Mouse (Mus musculus): Measurements from ENCODE around the gene Tnni2. TPM values are rescaled to one million over a fixed set of nuclear protein-coding genes. Genes with fewer than 3 reads are reported as not detected.

The Tnni2 gene
- polyA plus RNA-seq, 1 experiment from 2014 or later, result 2.4 TPM

- ATAC-seq, result peak; percentile 53; the same call in 1 of the 2 replicates
- no peak within 1 kb of the TSS for H3K27ac ChIP-seq (ENCODE audit: low read depth, low read length)
- peak within 1 kb of the TSS; percentile 35 for H3K4me2 ChIP-seq (replicated peaks; ENCODE audit: low read depth)
- no peaks in the 10 kb centered on the region for H3K9me3 ChIP-seq (ENCODE audit: control insufficient read depth)
- 57% methylated on average over 10 of the region's 10 CpGs for WGBS
- peaks cover 5% of the 10 kb centered on the region for H3K4me1 ChIP-seq (replicated peaks; ENCODE audit: control insufficient read depth, insufficient read depth, low read length)
- H3K27me3 ChIP-seq (replicated peaks; ENCODE audit: control insufficient read depth, insufficient read depth, low read length), result no peaks in the 10 kb centered on the region
- H3K9ac ChIP-seq (ENCODE audit: low read depth, low read length), result peak within 1 kb of the TSS; percentile 37; the same call in 1 of the 2 replicates
- H3K4me3 ChIP-seq (ENCODE audit: low read depth, low read length), result no peak within 1 kb of the TSS; the same call in 1 of the 2 replicates
- H3K36me3 ChIP-seq (ENCODE audit: control insufficient read depth, insufficient read depth), result no peaks in the 10 kb centered on the region
- TF ChIP-seq CTCF (IDR thresholded peaks at IDR 0.05; ENCODE audit: low read depth), result no peak
Observed at GRCm38 (mm10) chr7:142434137-142434865, 7.3 kb upstream of the Tnni2 start, which contains the start of gene Syt8. Gene Syt8, plus strand, starts transcription at chr7:142434850.

- Histone ChIP-seq H3K36me3 (ENCODE audit: control insufficient read depth, insufficient read depth) (no peaks in the 10 kb centered on the region), H3K9ac (ENCODE audit: low read depth, low read length) (no peak overlapping the region), H3K4me3 (ENCODE audit: low read depth, low read length) (no peak overlapping the region), H3K4me2 (replicated peaks; ENCODE audit: low read depth) (no peak overlapping the region), H3K4me1 (replicated peaks; ENCODE audit: control insufficient read depth, insufficient read depth, low read length) (peaks cover 5% of the 10 kb centered on the region), H3K9me3 (ENCODE audit: control insufficient read depth) (no peaks in the 10 kb centered on the region), H3K27ac (ENCODE audit: low read depth, low read length) (no peak overlapping the region), H3K27me3 (replicated peaks; ENCODE audit: control insufficient read depth, insufficient read depth, low read length) (no peaks in the 10 kb centered on the region)
- ATAC-seq, result no peak
- TF ChIP-seq CTCF (IDR thresholded peaks at IDR 0.05; ENCODE audit: low read depth), result peak; percentile 93
- 21% methylated on average over 4 of the region's 4 CpGs for WGBS
Observed at GRCm38 (mm10) chr7:142435524-142435923, 6.1 kb upstream of the Tnni2 start.

DNA sequence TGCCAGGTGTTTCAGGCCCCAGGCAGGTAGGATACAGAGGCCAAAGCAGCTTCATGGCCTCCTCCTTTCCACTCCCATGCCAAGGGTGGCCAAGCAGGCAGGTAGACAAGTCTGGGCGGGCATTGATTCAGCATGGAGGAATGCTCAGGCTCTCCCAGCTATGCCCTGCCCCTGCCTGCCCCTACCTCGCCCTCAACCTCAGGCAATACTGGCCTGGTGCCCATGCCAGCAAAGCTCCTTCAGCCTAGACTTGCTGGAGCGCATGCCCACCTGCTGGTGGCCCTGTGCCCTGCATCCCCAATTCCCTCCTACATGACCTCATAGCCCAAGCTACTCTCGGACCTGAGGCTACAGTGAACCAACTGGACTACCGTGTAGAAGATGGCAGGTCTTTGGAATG, 4.3 kb upstream of the Tnni2 start:
- no peaks in the 10 kb centered on the region for H3K27me3 ChIP-seq (replicated peaks; ENCODE audit: control insufficient read depth, insufficient read depth, low read length)
- WGBS, result 87% methylated on average over 5 of the region's 5 CpGs
- no peak for ATAC-seq
- H3K27ac ChIP-seq (ENCODE audit: low read depth, low read length), result no peak overlapping the region
- H3K4me3 ChIP-seq (ENCODE audit: low read depth, low read length), result no peak overlapping the region
- no peaks in the 10 kb centered on the region for H3K9me3 ChIP-seq (ENCODE audit: control insufficient read depth)
- H3K4me2 ChIP-seq (replicated peaks; ENCODE audit: low read depth), result no peak overlapping the region
- peaks cover 5% of the 10 kb centered on the region for H3K4me1 ChIP-seq (replicated peaks; ENCODE audit: control insufficient read depth, insufficient read depth, low read length)
- TF ChIP-seq CTCF (IDR thresholded peaks at IDR 0.05; ENCODE audit: low read depth), result peak; percentile 59
- no peak overlapping the region for H3K9ac ChIP-seq (ENCODE audit: low read depth, low read length)
- no peaks in the 10 kb centered on the region for H3K36me3 ChIP-seq (ENCODE audit: control insufficient read depth, insufficient read depth)

DNA sequence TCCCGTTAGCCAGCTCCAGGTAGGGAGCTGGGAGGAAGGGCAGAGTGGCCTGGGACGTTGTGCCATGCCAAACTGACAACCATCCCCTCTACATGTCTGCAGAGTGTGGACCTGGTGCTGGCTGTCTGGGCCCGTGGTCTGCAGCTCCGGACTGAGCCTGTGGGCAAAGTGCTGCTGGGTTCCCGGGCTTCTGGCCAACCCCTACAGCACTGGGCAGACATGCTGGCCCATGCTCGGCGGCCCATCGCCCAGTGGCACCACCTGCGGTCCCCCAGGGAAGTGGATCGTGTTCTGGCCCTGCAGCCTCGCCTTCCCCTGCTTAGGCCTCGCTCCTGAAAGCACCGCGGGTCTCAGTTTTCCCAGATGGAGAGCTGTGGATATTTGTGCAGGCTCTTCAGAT, 1.6 kb upstream of the Tnni2 start:
- ATAC-seq, result no peak
- H3K27ac ChIP-seq (ENCODE audit: low read depth, low read length), result no peak overlapping the region
- no peak for TF ChIP-seq CTCF (IDR thresholded peaks at IDR 0.05; ENCODE audit: low read depth)
- H3K36me3 ChIP-seq (ENCODE audit: control insufficient read depth, insufficient read depth), result no peaks in the 10 kb centered on the region
- no peak overlapping the region for H3K9ac ChIP-seq (ENCODE audit: low read depth, low read length)
- no peaks in the 10 kb centered on the region for H3K4me1 ChIP-seq (replicated peaks; ENCODE audit: control insufficient read depth, insufficient read depth, low read length)
- H3K4me3 ChIP-seq (ENCODE audit: low read depth, low read length), result no peak overlapping the region
- H3K9me3 ChIP-seq (ENCODE audit: control insufficient read depth), result no peaks in the 10 kb centered on the region
- WGBS, result 80% methylated on average over 14 of the region's 14 CpGs
- no peak overlapping the region for H3K4me2 ChIP-seq (replicated peaks; ENCODE audit: low read depth)
- no peaks in the 10 kb centered on the region for H3K27me3 ChIP-seq (replicated peaks; ENCODE audit: control insufficient read depth, insufficient read depth, low read length)

DNA sequence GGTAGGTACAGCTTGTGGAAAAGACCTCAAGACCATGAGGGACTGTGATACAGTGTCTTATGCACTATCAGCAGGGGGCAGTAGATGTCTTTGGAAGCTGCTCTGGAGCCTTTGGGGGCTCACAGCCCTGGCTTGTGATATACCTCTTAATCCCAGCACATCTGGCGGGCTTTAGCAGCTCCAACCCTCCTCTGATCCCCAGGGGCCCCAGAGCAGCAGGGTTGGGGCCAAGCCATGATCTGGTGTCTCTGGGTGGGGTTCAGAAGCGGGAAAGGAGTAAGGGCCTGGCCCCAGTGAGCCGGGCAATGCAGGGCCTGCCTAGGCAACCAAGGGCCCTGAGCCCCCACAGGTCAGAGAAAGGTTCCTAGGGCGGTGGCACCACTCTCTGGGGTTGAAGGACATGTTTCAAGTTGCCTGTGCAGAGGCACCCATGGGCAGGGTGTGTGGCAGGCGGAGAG, 922 bp upstream of the Tnni2 start:
- Histone ChIP-seq H3K9me3 (ENCODE audit: control insufficient read depth) (no peaks in the 10 kb centered on the region), H3K27me3 (replicated peaks; ENCODE audit: control insufficient read depth, insufficient read depth, low read length) (no peaks in the 10 kb centered on the region), H3K36me3 (ENCODE audit: control insufficient read depth, insufficient read depth) (no peaks in the 10 kb centered on the region), H3K4me1 (replicated peaks; ENCODE audit: control insufficient read depth, insufficient read depth, low read length) (no peaks in the 10 kb centered on the region), H3K4me2 (replicated peaks; ENCODE audit: low read depth) (no peak overlapping the region; the same call in 1 of the 2 replicates), H3K27ac (ENCODE audit: low read depth, low read length) (no peak overlapping the region), H3K4me3 (ENCODE audit: low read depth, low read length) (no peak overlapping the region), H3K9ac (ENCODE audit: low read depth, low read length) (no peak overlapping the region)
- WGBS, result 46% methylated on average over 5 of the region's 5 CpGs
- peak; percentile 84 for TF ChIP-seq CTCF (IDR thresholded peaks at IDR 0.05; ENCODE audit: low read depth)
- ATAC-seq, result no peak

GRCm38 (mm10) chr7:142442081-142442907, 686 bp downstream of the Tnni2 start:
- no peak for TF ChIP-seq CTCF (IDR thresholded peaks at IDR 0.05; ENCODE audit: low read depth)
- H3K9ac ChIP-seq (ENCODE audit: low read depth, low read length), result no peak overlapping the region
- H3K36me3 ChIP-seq (ENCODE audit: control insufficient read depth, insufficient read depth), result no peaks in the 10 kb centered on the region
- H3K9me3 ChIP-seq (ENCODE audit: control insufficient read depth), result no peaks in the 10 kb centered on the region
- WGBS, result 71% methylated on average over 9 of the region's 9 CpGs
- H3K27ac ChIP-seq (ENCODE audit: low read depth, low read length), result no peak overlapping the region
- no peaks in the 10 kb centered on the region for H3K27me3 ChIP-seq (replicated peaks; ENCODE audit: control insufficient read depth, insufficient read depth, low read length)
- H3K4me2 ChIP-seq (replicated peaks; ENCODE audit: low read depth), result no peak overlapping the region
- no peak for ATAC-seq
- H3K4me1 ChIP-seq (replicated peaks; ENCODE audit: control insufficient read depth, insufficient read depth, low read length), result no peaks in the 10 kb centered on the region
- H3K4me3 ChIP-seq (ENCODE audit: low read depth, low read length), result no peak overlapping the region
